Mouse (Mus musculus) colon, adult 2 months (tissue): ENCODE data around the gene Rasgrp2. TPM values are rescaled to one million over a fixed set of nuclear protein-coding genes. Genes with fewer than 3 reads are reported as not detected.

ENCODE experiments used
- polyA plus RNA-seq: library from polyadenylated mRNA; depleted of rRNA; stranded (reverse); fragments of >200 nt; gene quantifications from 2 replicates; pipeline ENCODE4 v1.2.3, GENCODE M21; 2012; rRNA removed

Gene Rasgrp2
- 57.1 and 74.3 TPM in 2 replicates for polyA plus RNA-seq

DNA sequence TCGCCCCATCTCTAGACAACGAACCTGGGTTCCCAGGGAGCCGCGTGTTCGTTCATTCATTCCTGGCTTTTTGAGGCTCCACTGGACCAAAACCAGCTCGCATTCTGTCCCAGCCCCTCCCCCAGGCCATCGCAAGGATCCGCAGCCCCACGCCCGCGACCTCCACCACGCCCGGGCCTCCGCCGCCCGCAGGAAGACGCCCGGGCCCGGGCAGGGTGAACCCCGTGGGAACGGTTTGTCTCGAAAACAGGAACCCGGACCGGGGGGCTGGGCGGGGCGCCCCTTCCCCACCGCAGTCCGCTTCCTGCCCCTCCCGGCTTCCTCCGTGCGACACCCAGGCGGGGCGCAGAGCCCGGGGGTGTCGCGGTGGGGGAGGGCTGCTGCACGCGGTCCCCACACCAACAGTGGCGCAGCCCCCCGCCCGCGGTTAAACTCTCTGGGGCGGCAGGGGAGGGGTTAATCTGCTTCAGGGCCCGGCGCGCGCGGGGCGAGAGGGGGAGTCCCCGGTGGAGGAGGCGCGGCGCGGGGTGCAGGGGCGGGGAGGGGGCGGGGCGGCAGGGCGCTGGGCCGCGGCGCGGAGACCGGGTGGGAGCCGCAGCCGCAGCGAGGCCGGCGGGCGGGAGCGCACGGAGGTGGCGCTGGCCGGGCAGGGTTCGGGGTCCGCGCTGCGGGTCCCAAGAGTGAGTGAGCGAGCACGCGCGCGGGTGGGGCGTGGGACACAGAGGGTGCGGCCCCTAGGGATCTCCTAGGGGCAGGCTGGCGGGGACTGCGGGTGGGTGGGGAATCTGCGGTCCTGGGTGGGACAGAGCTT, at the start of gene Rasgrp2:
Rasgrp2 (plus strand) TSS at position 56 of the 811 bp plus-strand sequence.

DNA sequence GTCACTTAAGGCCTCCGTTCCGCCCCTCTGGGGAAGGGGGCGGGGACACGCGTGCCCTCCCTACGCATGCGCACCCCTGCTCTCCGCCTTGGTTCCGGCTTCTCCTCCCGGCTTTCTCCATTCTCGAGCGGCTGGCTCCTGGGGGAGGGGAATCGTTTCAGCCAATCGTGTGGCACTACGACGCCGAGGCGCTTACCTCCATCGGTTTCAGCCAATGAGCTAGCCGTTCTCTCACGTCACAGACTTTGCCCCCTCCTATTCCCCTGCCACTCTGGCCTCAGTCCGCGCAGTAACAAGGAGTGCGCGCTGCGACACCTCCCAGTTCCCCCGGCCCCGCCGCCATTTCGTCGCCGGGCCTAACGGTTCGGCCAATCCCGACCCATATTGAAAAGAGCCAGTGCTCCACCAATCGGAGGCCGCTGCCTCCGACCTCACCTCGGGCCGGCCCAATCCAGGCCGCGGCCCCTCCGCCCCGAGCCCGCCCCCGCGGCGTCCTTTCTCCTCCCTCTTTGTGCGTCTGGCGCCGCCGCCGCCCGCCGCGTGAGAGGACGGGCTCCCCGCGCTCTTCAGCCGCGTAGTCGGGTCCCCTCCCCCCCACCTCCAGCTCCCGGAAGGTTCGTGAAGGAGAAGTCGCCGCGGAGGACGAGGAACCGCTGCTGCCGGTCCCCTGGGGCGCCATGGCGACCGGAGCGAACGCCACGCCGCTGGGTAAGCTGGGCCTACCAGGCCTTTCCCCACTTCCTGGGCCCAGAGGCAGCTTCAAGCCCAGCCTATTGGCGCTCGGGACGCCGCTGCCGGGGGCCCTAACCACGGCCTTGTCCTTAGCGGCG, 35.5 kb upstream of the Rasgrp2 start, which contains the start of gene Sf1:
Sf1 (plus strand) TSS at position 280 of the 830 bp plus-strand sequence.

DNA sequence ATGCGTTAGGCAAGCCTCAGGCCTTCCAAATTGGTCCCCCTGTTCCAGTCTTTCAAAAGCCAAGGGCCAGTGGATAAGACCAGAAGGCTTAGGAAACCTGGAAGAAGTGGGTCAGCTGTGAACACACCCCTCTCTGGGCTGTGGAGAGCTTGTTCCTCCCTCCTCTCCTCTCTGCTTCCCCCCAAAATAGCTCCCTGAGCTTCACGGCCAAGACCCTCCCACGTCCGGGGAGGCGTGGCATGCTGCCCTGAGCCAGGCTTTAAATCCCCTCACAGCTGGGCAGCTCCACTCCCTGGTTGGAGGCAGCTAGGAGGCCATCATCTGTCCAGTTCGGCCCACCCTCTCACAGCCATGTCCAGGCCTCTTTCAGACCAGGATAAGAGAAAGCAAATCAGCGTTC, 15.0 kb upstream of the Rasgrp2 start, which contains the start of gene Pygm:
Pygm (plus strand) TSS at position 272 of the 400 bp plus-strand sequence.

GRCm38 (mm10) chr19:6418233-6418879, 19.2 kb downstream of the Rasgrp2 start, which contains the start of gene Nrxn2:
Gene Nrxn2, plus strand, starts transcription at chr19:6418731.

Other genes with a start within 250 kb of the Rasgrp2 start
- 0.12 and 0.91 TPM in 2 replicates for gene Majin, start 215.0 kb upstream of the Rasgrp2 start, polyA plus RNA-seq
- gene Gpha2, start 173.0 kb upstream of the Rasgrp2 start, polyA plus RNA-seq, result 0.45 and 0.97 TPM in 2 replicates
- gene Ppp2r5b, start 163.5 kb upstream of the Rasgrp2 start, polyA plus RNA-seq, result 84.5 and 109 TPM in 2 replicates
- gene Atg2a, start 157.7 kb upstream of the Rasgrp2 start, polyA plus RNA-seq, result 61.7 and 63.2 TPM in 2 replicates
- gene Ehd1, start 122.6 kb upstream of the Rasgrp2 start, polyA plus RNA-seq, result 286 and 304 TPM in 2 replicates
- 69.5 and 74.2 TPM in 2 replicates for gene Cdc42bpg, start 92.9 kb upstream of the Rasgrp2 start, polyA plus RNA-seq
- gene Men1, start 64.4 kb upstream of the Rasgrp2 start, polyA plus RNA-seq, result 50.2 and 51.0 TPM in 2 replicates
- gene Map4k2, start 58.2 kb upstream of the Rasgrp2 start, polyA plus RNA-seq, result 95.7 and 106 TPM in 2 replicates
- 147 and 199 TPM in 2 replicates for gene Sf1, start 35.6 kb upstream of the Rasgrp2 start, polyA plus RNA-seq
- gene Pygm, start 14.9 kb upstream of the Rasgrp2 start, polyA plus RNA-seq, result 14.0 and 16.7 TPM in 2 replicates
- 4.3 and 5.3 TPM in 2 replicates for gene Nrxn2, start 19.4 kb downstream of the Rasgrp2 start, polyA plus RNA-seq
- gene Slc22a12, start 143.7 kb downstream of the Rasgrp2 start, polyA plus RNA-seq, result 0.10 TPM in 1 of 2 replicates, not detected in the other